Mouse (Mus musculus) kidney, postnatal 4 days (tissue): ENCODE results near the gene Ppp2r5c.

Experiments
- DNase-seq, 2 experiments: peaks; one replicate each; pipeline ENCODE4 v3.0.0; 2021; ENCODE audit warnings: mixed read lengths in 2 of 2

The Ppp2r5c gene

GRCm38 (mm10) chr12:110564848-110565247, 117.9 kb downstream of the Ppp2r5c start:
- DNase-seq, result no peak

GRCm38 (mm10) chr12:110566366-110566765, 119.4 kb downstream of the Ppp2r5c start:
- DNase-seq, result no peak

DNA sequence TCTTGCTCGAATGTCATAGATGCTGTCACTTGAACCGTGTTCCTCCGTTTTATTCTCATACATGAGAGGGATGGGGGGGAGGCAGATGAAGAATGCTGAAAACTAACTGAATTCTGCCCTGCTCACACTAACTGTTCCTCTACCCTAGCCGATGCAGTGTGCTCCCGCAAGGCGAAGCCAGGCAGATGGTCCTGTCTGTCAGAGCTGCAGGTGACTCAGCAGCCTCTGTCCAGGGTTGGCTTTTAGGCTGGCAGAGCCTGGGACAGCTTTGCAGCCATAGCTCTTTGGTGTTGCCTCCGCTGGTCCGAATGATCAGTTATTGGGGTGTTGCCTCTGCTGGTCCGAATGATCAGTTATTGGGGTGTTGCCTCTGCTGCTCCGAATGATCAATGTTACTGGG, 124.1 kb downstream of the Ppp2r5c start:
- no peak for DNase-seq

- DNase-seq, result no peak
Observed at GRCm38 (mm10) chr12:110572351-110572750, 125.4 kb downstream of the Ppp2r5c start.

DNA sequence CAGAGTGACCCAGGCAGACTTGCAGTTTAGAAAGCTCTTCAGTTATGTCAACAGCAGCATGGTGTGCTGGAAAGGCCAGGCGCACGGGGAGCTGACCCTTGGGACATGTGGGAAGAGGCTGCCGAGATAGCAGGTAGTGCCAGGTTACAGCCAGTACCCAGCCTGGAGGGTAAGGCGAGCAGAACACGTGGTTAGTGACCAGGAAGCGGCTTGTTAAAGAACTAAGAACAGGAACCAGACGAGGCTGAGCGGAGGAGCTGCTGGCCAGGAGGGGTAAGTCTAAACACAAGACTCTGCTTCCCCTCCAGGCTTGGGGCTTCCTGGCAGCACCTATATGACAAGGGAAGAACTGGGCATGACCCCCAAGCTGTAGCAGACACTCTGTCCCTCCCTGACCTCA, 126.7 kb downstream of the Ppp2r5c start:
- no peak for DNase-seq

- DNase-seq, result no peak
Observed at GRCm38 (mm10) chr12:110575926-110576325, 129.0 kb downstream of the Ppp2r5c start.

- DNase-seq, result no peak
Observed at GRCm38 (mm10) chr12:110578333-110578732, 131.4 kb downstream of the Ppp2r5c start.

- DNase-seq, result no peak
Observed at GRCm38 (mm10) chr12:110588622-110589021, 141.7 kb downstream of the Ppp2r5c start.

GRCm38 (mm10) chr12:110590804-110591259, 143.9 kb downstream of the Ppp2r5c start:
- DNase-seq, result no peak

- DNase-seq, result peak; percentile 98 to 99
Observed at GRCm38 (mm10) chr12:110591260-110591883, 144.5 kb downstream of the Ppp2r5c start.

GRCm38 (mm10) chr12:110598527-110598926, 151.6 kb downstream of the Ppp2r5c start:
- peak; percentile 83 to 85 for DNase-seq

- DNase-seq, result no peak
Observed at GRCm38 (mm10) chr12:110599791-110600190, 152.9 kb downstream of the Ppp2r5c start.

DNA sequence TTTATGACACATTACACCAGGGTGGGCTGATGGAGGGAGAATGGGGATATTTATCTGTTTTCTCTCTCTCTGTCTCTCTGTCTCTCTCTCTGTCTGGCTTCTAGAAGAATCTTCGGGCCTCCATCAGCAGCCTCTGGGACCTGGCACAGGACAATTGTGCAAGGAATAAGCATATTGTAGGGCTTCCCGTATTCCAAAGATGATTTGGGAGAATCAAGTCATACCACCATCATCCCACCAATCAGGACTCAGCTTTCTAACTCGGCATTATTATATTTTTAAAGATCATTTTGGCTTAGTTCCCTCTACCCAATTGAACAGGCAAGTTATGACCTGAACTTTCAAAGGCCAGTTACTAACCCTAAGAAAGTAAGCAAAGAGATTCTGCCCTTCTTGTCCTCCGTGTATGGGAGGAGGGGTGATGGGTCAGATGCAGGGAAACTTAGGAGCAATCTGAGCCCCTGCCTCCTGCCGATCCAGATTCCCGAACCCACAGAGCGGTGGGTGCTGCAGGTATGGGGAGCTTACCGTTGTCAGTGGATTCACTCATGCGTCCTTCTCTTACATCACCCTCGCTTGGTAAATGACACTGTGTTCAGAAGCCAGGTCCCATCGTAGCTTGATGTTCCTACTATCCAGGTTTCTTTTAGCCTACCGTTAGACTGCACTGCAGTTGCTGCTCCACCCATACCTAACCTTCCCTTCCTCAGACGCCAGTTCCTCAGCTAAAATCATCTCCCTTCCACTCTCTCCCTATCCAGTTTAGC, 153.5 kb downstream of the Ppp2r5c start:
- DNase-seq, result no peak

- peak; percentile 96 to 97 for DNase-seq
Observed at GRCm38 (mm10) chr12:110601241-110602218, 154.6 kb downstream of the Ppp2r5c start, which contains the start of gene Dync1h1. TSS of gene Dync1h1 (plus strand) at chr12:110601452.

GRCm38 (mm10) chr12:110606161-110606560, 159.2 kb downstream of the Ppp2r5c start:
- peak in 1 of 2 experiments; percentile 15 for DNase-seq

DNA sequence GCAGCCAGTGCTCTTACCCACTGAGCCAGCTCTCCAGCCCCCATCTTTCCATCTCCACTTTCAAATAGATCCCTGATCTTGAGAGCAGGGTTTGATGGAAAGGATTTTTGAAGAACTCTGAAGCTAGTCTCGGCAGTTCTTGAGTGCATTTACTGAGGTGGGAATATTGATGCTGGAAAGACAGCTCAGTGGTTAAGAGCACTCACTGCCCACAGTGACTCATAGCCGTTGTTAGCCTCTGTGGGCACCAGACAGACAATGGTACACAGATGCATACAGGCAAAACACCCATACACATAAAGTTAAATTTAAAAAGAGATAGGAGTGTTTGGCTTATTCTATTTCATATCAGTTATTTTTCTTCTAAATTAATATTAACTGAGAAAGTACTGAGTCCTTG, 159.8 kb downstream of the Ppp2r5c start:
- DNase-seq, result no peak

DNA sequence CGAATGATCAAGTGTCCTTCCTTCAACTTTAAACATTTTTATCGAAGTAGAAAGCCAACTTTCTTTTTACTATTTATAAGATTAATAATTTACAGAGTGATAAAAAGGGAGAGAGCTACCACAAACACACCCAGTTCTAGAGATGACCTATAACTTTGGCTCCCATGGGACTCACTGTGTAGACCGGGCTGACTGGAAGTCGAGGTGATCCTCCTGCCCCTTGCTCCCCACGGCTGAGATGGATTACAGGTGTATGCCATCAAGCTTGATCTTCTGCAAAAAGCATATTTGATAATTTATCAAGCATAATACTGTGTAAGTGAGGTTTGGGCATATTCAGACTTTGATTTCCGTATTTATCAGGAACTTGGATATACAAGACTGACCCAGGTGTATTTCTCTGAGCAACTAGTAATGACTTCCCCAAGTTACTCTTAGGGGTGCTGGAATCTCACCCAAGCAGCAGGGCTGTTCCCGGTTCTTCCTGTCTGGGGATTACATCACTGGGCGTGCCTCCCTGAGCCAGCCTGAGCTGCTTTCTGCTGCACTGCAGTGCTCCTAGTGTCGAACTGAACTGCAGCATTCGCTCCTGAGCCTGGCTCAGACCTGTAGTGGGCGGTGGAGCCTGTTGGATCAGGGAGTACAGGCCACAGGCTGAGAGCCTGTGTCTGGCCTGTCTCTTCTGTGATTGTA, 161.7 kb downstream of the Ppp2r5c start:
- peak; percentile 64 to 77 for DNase-seq

DNA sequence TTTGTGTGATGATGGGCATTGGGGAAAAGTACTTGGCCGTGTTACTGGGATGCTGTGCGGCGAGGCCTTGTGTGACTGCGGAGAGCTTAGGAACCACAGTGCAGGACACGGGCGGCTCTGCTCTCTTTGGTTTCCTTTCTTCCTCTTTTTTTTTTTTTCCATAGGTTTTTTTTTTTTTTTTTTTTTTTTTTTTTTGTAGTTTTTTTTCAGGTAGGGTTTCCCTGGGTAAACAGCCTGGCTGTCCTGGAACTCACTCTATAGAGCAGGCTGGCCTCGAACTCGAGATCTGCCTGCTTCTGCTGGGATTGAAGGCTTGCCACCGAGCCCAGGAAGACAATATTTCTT, 162.2 kb downstream of the Ppp2r5c start:
- DNase-seq, result no peak

GRCm38 (mm10) chr12:110610713-110611112, 163.8 kb downstream of the Ppp2r5c start:
- DNase-seq, result no peak

DNA sequence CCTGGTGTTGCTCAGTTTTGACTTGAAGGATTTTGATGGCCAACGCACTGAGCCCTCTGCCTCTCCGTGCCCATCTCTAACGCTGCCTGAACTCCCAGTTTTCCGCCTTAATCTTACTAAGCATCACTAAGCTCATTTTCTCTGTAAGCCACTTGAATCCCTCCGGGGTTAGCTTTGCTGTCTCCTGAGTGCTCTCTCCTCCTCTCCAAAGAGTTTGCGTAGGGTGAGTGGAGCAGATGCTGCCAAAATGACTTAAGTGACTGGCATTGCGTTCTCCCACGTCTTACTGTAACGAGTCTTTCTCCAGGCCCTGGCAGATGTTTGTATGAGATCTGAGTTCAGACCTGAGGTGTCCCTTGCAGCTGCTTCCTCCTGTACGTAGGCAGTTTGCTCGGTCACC, 183.1 kb downstream of the Ppp2r5c start:
- DNase-seq, result no peak
